Mouse (Mus musculus) ES-Bruce4 (cell line): ENCODE data around the gene Plbd2.

Source experiments
- CTCF ChIP-seq: IDR thresholded peaks from one replicate; pipeline ENCODE4 v1.8.1; 2011; ENCODE audit warnings: low read depth, low read length
- EP300 ChIP-seq: IDR thresholded peaks from 2 replicates; pipeline ENCODE4 v1.6.1; 2011; ENCODE audit warnings: low read depth, low read length; ENCODE audit not compliant: insufficient read depth
- POLR2A ChIP-seq: IDR thresholded peaks from one replicate; pipeline ENCODE4 v1.8.1; 2011; ENCODE audit warnings: low read length; ENCODE audit not compliant: insufficient read depth

DNA sequence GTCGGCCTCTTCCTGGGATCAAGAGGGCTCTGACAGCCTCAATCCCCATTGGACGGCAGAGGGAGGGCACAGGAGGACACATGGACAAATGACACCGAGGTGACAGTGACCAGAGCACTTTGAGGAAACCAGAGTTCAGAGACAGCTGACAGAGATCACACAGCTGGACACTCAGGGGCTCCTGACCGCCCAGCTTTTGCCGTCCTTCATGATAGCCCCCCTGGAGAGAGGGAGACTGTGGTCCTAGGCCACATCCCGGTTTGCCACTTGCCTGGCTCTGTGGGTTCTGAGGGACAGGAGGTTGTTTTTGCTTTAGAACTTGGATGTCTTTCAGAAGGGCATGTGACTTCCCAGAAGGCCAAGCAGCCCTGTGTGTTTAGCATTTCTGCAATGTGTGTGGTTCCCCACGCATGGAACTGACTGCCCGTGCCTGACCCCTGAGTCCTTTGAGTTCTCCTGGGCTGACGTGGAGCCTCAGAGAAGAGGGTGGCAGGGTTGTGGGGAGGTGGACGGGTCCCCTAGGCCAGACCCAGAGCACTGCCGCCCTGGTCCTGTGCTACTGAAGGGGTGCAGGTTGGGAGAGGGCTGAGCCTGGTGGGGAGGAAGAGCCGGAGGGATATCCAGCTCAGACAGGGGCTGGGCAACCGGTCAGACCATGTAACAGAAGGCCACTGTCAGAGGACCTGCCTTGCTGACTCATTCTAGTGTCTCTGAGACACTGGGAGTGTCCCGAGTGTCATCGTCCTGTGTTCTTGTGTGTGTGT, 13.0 kb upstream of the Plbd2 start:
- no peak for TF ChIP-seq POLR2A
- no peak for TF ChIP-seq EP300
- no peak for TF ChIP-seq CTCF
